Mouse (Mus musculus) adrenal gland, adult 10 weeks (tissue): ENCODE data around the gene Zfp458. TPM values are rescaled to one million over a fixed set of nuclear protein-coding genes. Genes with fewer than 3 reads are reported as not detected.

Experiments used
- polyA plus RNA-seq: library from polyadenylated mRNA; stranded (reverse); fragments of 350-450 nt; fragmentation: Illumina TruSeq; extraction: RNeasy Lipid Tissue Mini Kit (QIAGEN cat#74804); gene quantifications from one replicate; pipeline ENCODE4 v1.2.3, GENCODE M21; 2014; ENCODE audit warnings: low read depth, low replicate concordance

Zfp458 gene
- polyA plus RNA-seq = 11.7 TPM

GRCm38 (mm10) chr13:67278314-67278713 lies at the start of gene Zfp458:
Gene Zfp458, minus strand, starts transcription at chr13:67278466.

GRCm38 (mm10) chr13:67305822-67306672 lies 27.8 kb upstream of the Zfp458 start, which contains the start of gene Zfp457:
Gene Zfp457, minus strand, starts transcription at chr13:67306485.

Other genes starting within 250 kb of the Zfp458 start
- gene Zfp712, start 217.3 kb downstream of the Zfp458 start, polyA plus RNA-seq = 10.9 TPM
- 27.5 TPM for gene Zfp708, start 180.5 kb downstream of the Zfp458 start, polyA plus RNA-seq
- 8.3 TPM for gene Gm28557, start 169.9 kb downstream of the Zfp458 start, polyA plus RNA-seq
- gene Rslcan18, start 162.2 kb downstream of the Zfp458 start, polyA plus RNA-seq = 2.2 TPM
- gene Zfp759, start 156.8 kb downstream of the Zfp458 start, polyA plus RNA-seq = 16.9 TPM
- gene Rsl1, start 105.3 kb downstream of the Zfp458 start, polyA plus RNA-seq = 25.2 TPM
- 10.6 TPM for gene Zfp455, start 84.0 kb downstream of the Zfp458 start, polyA plus RNA-seq
- gene Zfp457, start 28.0 kb upstream of the Zfp458 start, polyA plus RNA-seq = 1.3 TPM
- gene Zfp595, start 54.1 kb upstream of the Zfp458 start, polyA plus RNA-seq = 21.8 TPM
- gene Gm28044, start 82.1 kb upstream of the Zfp458 start, polyA plus RNA-seq = 2.8 TPM
- 12.7 TPM for gene Zfp953, start 82.1 kb upstream of the Zfp458 start, polyA plus RNA-seq
- gene Gm28041, start 97.3 kb upstream of the Zfp458 start, polyA plus RNA-seq = 0.93 TPM
- 5.0 TPM for gene Zfp456, start 97.3 kb upstream of the Zfp458 start, polyA plus RNA-seq
- gene Zfp429, start 121.4 kb upstream of the Zfp458 start, polyA plus RNA-seq = 18.5 TPM
- 2.0 TPM for gene Zfp459, start 143.0 kb upstream of the Zfp458 start, polyA plus RNA-seq
- 128 TPM for gene Zfp874a, start 173.2 kb upstream of the Zfp458 start, polyA plus RNA-seq
- 54.2 TPM for gene Zfp874b, start 205.8 kb upstream of the Zfp458 start, polyA plus RNA-seq
- 33.4 TPM for gene Zfp58, start 222.1 kb upstream of the Zfp458 start, polyA plus RNA-seq
- gene Gm26965, start 247.7 kb upstream of the Zfp458 start, polyA plus RNA-seq = not detected
- 30.4 TPM for gene Zfp87, start 247.7 kb upstream of the Zfp458 start, polyA plus RNA-seq